Mouse (Mus musculus): ENCODE measurements around the gene Tmem207.

Gene Tmem207

GRCm38 (mm10) chr16:26456182-26456581, 70.4 kb downstream of the Tmem207 start:
- in situ Hi-C loops (cut with MseI, MboI): no loop called here

- in situ Hi-C loops (cut with MseI, MboI): no loop called here
Measured at GRCm38 (mm10) chr16:26454163-26454562, 72.4 kb downstream of the Tmem207 start.

Data from mouse trophoblast stem cell (cell line).